Mouse (Mus musculus) stomach, postnatal 0 days (tissue): ENCODE results near the gene Zfp423. TPM values are rescaled to one million over a fixed set of nuclear protein-coding genes. Genes with fewer than 3 reads are reported as not detected.

ENCODE experiments used
- ATAC-seq: fragments of 200-750 bp; cut with Nextera tagmentation; 2 replicates; pipeline ENCODE4 v1.8.0; 2017; ENCODE audit not compliant: low FRiP score, low TSS enrichment
- DNase-seq: peaks from one replicate; pipeline ENCODE4 v3.0.0-alpha.2; 2016; ENCODE audit warnings: low spot score
- H3K27ac ChIP-seq: fragments of 300-500 bp; sonication (generic); replicated peaks from 2 replicates; pipeline ENCODE4 v1.5.1; 2014; ENCODE audit warnings: mild to moderate bottlenecking, control low read depth
- H3K27me3 ChIP-seq: fragments of 300-500 bp; sonication (generic); 2 replicates; pipeline ENCODE4 v1.6.1; 2014; ENCODE audit warnings: low read length; ENCODE audit not compliant: control insufficient read depth, insufficient read depth
- H3K36me3 ChIP-seq: fragments of 300-500 bp; sonication (generic); 2 replicates; pipeline ENCODE4 v1.6.1; 2014; ENCODE audit warnings: low read length, mixed read lengths; ENCODE audit not compliant: control insufficient read depth, insufficient read depth
- H3K4me1 ChIP-seq: fragments of 300-500 bp; sonication (generic); replicated peaks from 2 replicates; pipeline ENCODE4 v1.6.1; 2014; ENCODE audit warnings: antibody characterized with exemption; ENCODE audit not compliant: control insufficient read depth, insufficient read depth
- H3K4me2 ChIP-seq: fragments of 300-500 bp; sonication (generic); replicated peaks from 2 replicates; pipeline ENCODE4 v1.6.1; 2014; ENCODE audit warnings: low read depth, mild to moderate bottlenecking, control low read depth, moderate library complexity
- H3K4me3 ChIP-seq: fragments of 300-500 bp; sonication (generic); 2 replicates; pipeline ENCODE4 v1.5.1; 2014; ENCODE audit warnings: low read depth, low read length, control low read depth
- H3K9ac ChIP-seq: fragments of 300-500 bp; sonication (generic); 2 replicates; pipeline ENCODE4 v1.6.1; 2014; ENCODE audit warnings: mild to moderate bottlenecking, low read length, control low read depth, mixed read lengths
- H3K9me3 ChIP-seq: fragments of 300-500 bp; sonication (generic); 2 replicates; pipeline ENCODE4 v1.6.1; 2016; ENCODE audit warnings: low read length; ENCODE audit not compliant: control insufficient read depth
- CTCF ChIP-seq: IDR thresholded peaks from 2 replicates; pipeline ENCODE4 v1.5.1; 2016; ENCODE audit warnings: antibody characterized with exemption, low read depth, mild to moderate bottlenecking, moderate library complexity
- EP300 ChIP-seq: optimal IDR thresholded peaks from 2 replicates; pipeline ENCODE3; 2016; ENCODE audit warnings: antibody characterized with exemption
- WGBS: fragments of 180-500 bp; shearing (Covaris S2); extraction: QIAGEN DNeasy Blood & Tissue Kit; methylation state at CpG from one replicate; pipeline ENCODE4 v1.1.7; 2014; 5-methylcytosine and 5-hydroxymethylcytosine counted together
- polyA plus RNA-seq: library from polyadenylated mRNA; unstranded; fragments of >200 nt; fragmentation: Nextera tagmentation; extraction: Ambion mirVana; gene quantifications from 2 replicates; pipeline ENCODE4 v1.2.1, GENCODE M21; 2015

Gene Zfp423
- polyA plus RNA-seq, 1 experiment from 2014 or later, result 2.6 TPM

- Histone ChIP-seq H3K27ac (no peak overlapping the region), H3K9ac (peak overlapping the region; percentile 27; the same call in 1 of the 2 replicates), H3K9me3 (no peaks in the 10 kb centered on the region), H3K4me1 (peaks cover 3% of the 10 kb centered on the region; the same call in 1 of the 2 replicates), H3K27me3 (no peaks in the 10 kb centered on the region), H3K36me3 (no peaks in the 10 kb centered on the region), H3K4me3 (peak overlapping the region; percentile 31), H3K4me2 (peak overlapping the region; percentile 61)
- no peak for TF ChIP-seq EP300
- no peak for TF ChIP-seq CTCF
- DNase-seq (peak; percentile 36), ATAC-seq (peak; percentile 54; the same call in 1 of the 2 replicates)
- 6% methylated on average over 24 of the region's 24 CpGs for WGBS
Measured at GRCm38 (mm10) chr8:87974759-87975465, 15.5 kb upstream of the Zfp423 start.

GRCm38 (mm10) chr8:87974122-87974758 lies 14.8 kb upstream of the Zfp423 start:
- WGBS, result 8% methylated on average over 21 of the region's 21 CpGs
- ATAC-seq (no peak), DNase-seq (no peak)
- peak overlapping the region; percentile 31 for H3K4me3 ChIP-seq
- no peaks in the 10 kb centered on the region for H3K36me3 ChIP-seq
- TF ChIP-seq EP300, result no peak
- TF ChIP-seq CTCF, result no peak
- no peaks in the 10 kb centered on the region for H3K27me3 ChIP-seq
- no peak overlapping the region for H3K27ac ChIP-seq
- H3K4me2 ChIP-seq, result peak overlapping the region; percentile 61
- peaks cover 3% of the 10 kb centered on the region; the same call in 1 of the 2 replicates for H3K4me1 ChIP-seq
- peak overlapping the region; percentile 27; the same call in 1 of the 2 replicates for H3K9ac ChIP-seq
- H3K9me3 ChIP-seq, result no peaks in the 10 kb centered on the region

- Histone ChIP-seq H3K9me3 (no peaks in the 10 kb centered on the region), H3K4me2 (no peak overlapping the region), H3K27me3 (no peaks in the 10 kb centered on the region), H3K4me1 (no peaks in the 10 kb centered on the region), H3K4me3 (no peak overlapping the region), H3K36me3 (no peaks in the 10 kb centered on the region), H3K27ac (no peak overlapping the region), H3K9ac (no peak overlapping the region)
- DNase-seq (no peak), ATAC-seq (no peak)
- 56% methylated on average over 8 of the region's 8 CpGs for WGBS
- TF ChIP-seq CTCF, result no peak
- no peak for TF ChIP-seq EP300
Measured at GRCm38 (mm10) chr8:87967866-87968620, 8.6 kb upstream of the Zfp423 start.

- Histone ChIP-seq H3K4me2 (no peak overlapping the region), H3K27me3 (peaks cover under 1% of the 10 kb centered on the region; the same call in 1 of the 2 replicates), H3K4me1 (no peaks in the 10 kb centered on the region), H3K27ac (no peak overlapping the region), H3K36me3 (no peaks in the 10 kb centered on the region), H3K4me3 (no peak overlapping the region), H3K9ac (no peak overlapping the region), H3K9me3 (no peaks in the 10 kb centered on the region)
- 32% methylated on average over 2 of the region's 2 CpGs for WGBS
- ATAC-seq (0 out of 2 replicates have a peak, but pooled peaks have one; percentile 40), DNase-seq (no peak)
- TF ChIP-seq CTCF (no peak), EP300 (no peak)
Measured at GRCm38 (mm10) chr8:87967057-87967820, 7.8 kb upstream of the Zfp423 start.

- Histone ChIP-seq H3K4me2 (peak overlapping the region; percentile 97), H3K4me1 (peaks cover 6% of the 10 kb centered on the region), H3K27me3 (peaks cover 9% of the 10 kb centered on the region; the same call in 1 of the 2 replicates), H3K36me3 (no peaks in the 10 kb centered on the region), H3K9ac (no peak overlapping the region), H3K27ac (no peak overlapping the region), H3K9me3 (no peaks in the 10 kb centered on the region), H3K4me3 (0 out of 2 replicates have a peak overlapping the region, but pooled peaks have one; percentile 79)
- 14% methylated on average over 26 of the region's 26 CpGs for WGBS
- ATAC-seq (no peak), DNase-seq (no peak)
- TF ChIP-seq EP300 (no peak), CTCF (no peak)
Measured at GRCm38 (mm10) chr8:87962514-87963225, 3.3 kb upstream of the Zfp423 start.
